Mouse (Mus musculus): Measurements from ENCODE around the gene Neb. TPM values are rescaled to one million over a fixed set of nuclear protein-coding genes. Genes with fewer than 3 reads are reported as not detected.

Neb gene
- polyA plus RNA-seq, 1 experiment from 2014 or later = 5.8 TPM

DNA sequence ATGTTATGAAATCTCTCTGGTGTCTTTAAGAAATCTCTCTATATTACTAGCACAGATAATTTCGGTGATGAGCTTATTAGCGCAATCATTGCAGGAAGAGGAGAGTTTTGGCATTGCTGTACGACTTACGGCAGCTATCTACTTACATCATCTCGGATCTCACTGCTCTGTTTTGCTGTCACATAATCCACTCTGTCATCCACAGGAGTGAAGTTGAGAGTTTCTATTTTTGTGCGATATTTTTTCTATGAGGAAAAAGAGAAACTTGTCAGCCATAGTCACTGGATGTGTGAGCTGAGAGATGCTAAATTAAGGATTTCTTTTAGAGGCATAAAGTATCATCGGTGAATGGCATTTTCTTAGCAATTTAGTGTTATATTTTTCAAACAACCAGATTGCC lies 167.6 kb downstream of the Neb start:
- Histone ChIP-seq H3K4me3 (ENCODE audit: low read length) (no peak overlapping the region), H3K9ac (ENCODE audit: low read length) (no peak overlapping the region), H3K4me2 (ENCODE audit: low read depth, low read length) (no peak overlapping the region), H3K27me3 (ENCODE audit: control insufficient read depth, insufficient read depth, low read depth, low read length) (no peaks in the 10 kb centered on the region), H3K27ac (ENCODE audit: low read length) (no peak overlapping the region), H3K4me1 (replicated peaks; ENCODE audit: control insufficient read depth, insufficient read depth, low read length) (0 out of 2 replicates have a peak, but pooled peaks cover 2% of the 10 kb centered on the region), H3K9me3 (ENCODE audit: control insufficient read depth, low read length) (no peaks in the 10 kb centered on the region), H3K36me3 (ENCODE audit: control insufficient read depth, insufficient read depth, low read length) (no peaks in the 10 kb centered on the region)
- 68% methylated on average over 7 of the region's 7 CpGs for WGBS
- no peak for ATAC-seq (ENCODE audit: low read depth)

DNA sequence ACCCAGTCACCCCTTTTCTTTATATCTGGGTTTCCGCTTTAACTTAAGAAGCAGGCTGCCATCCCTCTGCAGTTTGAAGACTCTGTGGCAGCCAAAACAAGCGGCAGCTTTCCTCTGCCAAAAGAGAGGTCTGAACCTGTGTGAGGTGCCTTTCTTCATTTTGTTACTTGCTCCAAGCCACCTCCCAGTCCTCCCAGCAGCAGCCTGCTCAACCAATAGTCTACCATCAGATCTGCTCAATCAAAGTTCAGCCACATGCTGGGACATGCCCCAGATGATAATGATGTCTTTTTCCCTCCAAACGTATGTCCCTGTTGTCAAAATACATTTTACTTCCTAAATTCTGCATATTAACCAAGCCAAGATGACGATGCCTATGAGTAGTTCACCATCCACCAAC lies 173.3 kb downstream of the Neb start:
- H3K9ac ChIP-seq (ENCODE audit: low read length) = no peak overlapping the region
- no peak overlapping the region for H3K4me2 ChIP-seq (ENCODE audit: low read depth, low read length)
- no peaks in the 10 kb centered on the region for H3K4me1 ChIP-seq (replicated peaks; ENCODE audit: control insufficient read depth, insufficient read depth, low read length)
- H3K27ac ChIP-seq (ENCODE audit: low read length) = no peak overlapping the region
- ATAC-seq (ENCODE audit: low read depth) = no peak
- H3K27me3 ChIP-seq (ENCODE audit: control insufficient read depth, insufficient read depth, low read depth, low read length) = no peaks in the 10 kb centered on the region
- H3K4me3 ChIP-seq (ENCODE audit: low read length) = no peak overlapping the region
- H3K36me3 ChIP-seq (ENCODE audit: control insufficient read depth, insufficient read depth, low read length) = no peaks in the 10 kb centered on the region
- 78% methylated on average over 4 of the region's 4 CpGs for WGBS
- H3K9me3 ChIP-seq (ENCODE audit: control insufficient read depth, low read length) = no peaks in the 10 kb centered on the region

DNA sequence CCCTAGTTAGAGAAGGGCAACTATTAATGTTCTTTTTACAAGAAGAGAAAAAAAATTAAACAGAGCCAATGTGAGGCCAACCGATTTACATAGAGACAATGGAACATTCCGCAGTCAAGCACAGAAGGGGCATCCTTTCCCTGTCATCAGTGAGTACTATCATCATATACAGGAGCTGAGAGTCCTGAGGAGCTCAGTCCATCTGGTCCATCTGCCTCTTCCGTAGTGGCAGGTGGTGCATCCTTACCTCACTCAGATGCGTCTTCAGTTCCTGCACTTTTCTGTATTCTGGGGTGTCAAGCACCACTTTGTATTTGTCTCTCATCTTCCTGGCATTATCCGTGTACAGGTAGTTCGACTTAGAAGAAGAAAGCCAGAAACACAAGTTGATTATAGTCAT lies 184.6 kb downstream of the Neb start:
- H3K4me3 ChIP-seq (ENCODE audit: low read length) = no peak overlapping the region
- no peak overlapping the region for H3K4me2 ChIP-seq (ENCODE audit: low read depth, low read length)
- H3K27me3 ChIP-seq (ENCODE audit: control insufficient read depth, insufficient read depth, low read depth, low read length) = no peaks in the 10 kb centered on the region
- WGBS = 89% methylated on average over 6 of the region's 6 CpGs
- no peaks in the 10 kb centered on the region for H3K9me3 ChIP-seq (ENCODE audit: control insufficient read depth, low read length)
- no peak overlapping the region for H3K9ac ChIP-seq (ENCODE audit: low read length)
- no peaks in the 10 kb centered on the region for H3K36me3 ChIP-seq (ENCODE audit: control insufficient read depth, insufficient read depth, low read length)
- no peaks in the 10 kb centered on the region for H3K4me1 ChIP-seq (replicated peaks; ENCODE audit: control insufficient read depth, insufficient read depth, low read length)
- ATAC-seq (ENCODE audit: low read depth) = no peak
- no peak overlapping the region for H3K27ac ChIP-seq (ENCODE audit: low read length)

DNA sequence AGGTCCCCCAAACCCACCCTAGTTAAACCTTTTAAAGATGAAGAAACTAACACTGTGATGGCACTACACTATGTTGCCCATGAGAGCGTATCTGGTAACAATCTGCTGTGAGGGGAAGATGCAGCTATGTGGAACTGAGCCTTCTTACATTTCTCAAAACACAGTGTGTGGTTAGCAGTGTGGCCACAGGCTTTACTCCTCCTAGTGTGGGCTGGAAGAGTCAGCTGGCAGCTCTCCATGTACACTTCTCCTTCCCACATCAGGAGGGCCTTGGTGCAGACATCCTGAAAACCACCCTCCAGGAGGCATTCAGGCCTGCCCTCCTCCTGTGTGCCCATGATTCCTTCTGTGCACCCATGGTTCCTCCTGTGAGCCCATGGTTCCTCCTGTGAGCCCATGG lies 198.6 kb downstream of the Neb start:
- H3K4me2 ChIP-seq (ENCODE audit: low read depth, low read length) = no peak overlapping the region
- H3K4me1 ChIP-seq (replicated peaks; ENCODE audit: control insufficient read depth, insufficient read depth, low read length) = peaks cover 5% of the 10 kb centered on the region; the same call in 1 of the 2 replicates
- WGBS = 89% methylated on average over 1 of the region's 1 CpGs
- H3K9me3 ChIP-seq (ENCODE audit: control insufficient read depth, low read length) = no peaks in the 10 kb centered on the region
- no peaks in the 10 kb centered on the region for H3K27me3 ChIP-seq (ENCODE audit: control insufficient read depth, insufficient read depth, low read depth, low read length)
- no peak overlapping the region for H3K27ac ChIP-seq (ENCODE audit: low read length)
- ATAC-seq (ENCODE audit: low read depth) = no peak
- no peak overlapping the region for H3K9ac ChIP-seq (ENCODE audit: low read length)
- H3K4me3 ChIP-seq (ENCODE audit: low read length) = no peak overlapping the region
- no peaks in the 10 kb centered on the region for H3K36me3 ChIP-seq (ENCODE audit: control insufficient read depth, insufficient read depth, low read length)

DNA sequence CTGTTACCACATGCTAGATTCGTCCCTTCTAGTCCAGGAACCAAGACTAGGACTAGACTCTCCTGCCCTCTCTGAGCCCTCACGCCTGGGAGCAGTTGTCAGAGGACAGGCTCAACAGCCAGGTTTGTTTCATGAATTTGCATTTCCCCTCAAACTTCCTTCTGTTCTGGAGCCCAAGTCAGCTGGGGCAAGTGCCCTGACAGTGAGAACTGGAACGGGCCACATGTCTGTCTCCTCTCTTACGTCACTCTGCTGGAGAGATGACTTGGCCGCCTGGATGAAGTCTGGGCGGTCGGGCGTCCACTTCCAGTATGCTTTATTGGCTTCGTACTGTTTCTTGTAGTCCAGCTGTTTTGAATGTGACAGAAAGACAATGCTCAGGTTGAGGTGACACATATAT lies 200.5 kb downstream of the Neb start:
- peak; percentile 76 for ATAC-seq (ENCODE audit: low read depth)
- 66% methylated on average over 9 of the region's 9 CpGs for WGBS

DNA sequence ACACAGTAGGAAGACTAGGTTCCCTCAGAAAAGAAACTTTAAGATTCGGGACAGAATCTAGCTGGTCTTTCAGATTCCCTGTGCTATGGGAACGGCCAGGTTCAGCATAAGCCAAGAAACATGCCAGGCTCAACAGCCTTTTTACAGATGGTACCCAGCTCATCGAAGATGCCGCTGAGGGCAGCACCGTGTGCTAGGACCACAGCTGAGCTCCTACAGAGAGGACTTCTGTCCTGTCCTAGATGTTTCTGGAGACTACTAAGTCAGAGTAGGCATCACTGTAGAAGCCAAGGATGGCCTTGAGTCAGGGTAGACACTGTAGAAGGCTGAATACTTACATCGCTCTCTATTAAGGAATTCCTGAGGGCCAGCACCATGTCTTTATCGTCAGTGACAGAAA lies 201.1 kb downstream of the Neb start:
- ATAC-seq (ENCODE audit: low read depth) = peak; percentile 34; the same call in 1 of the 2 replicates

More for the DNA sequence above, 200.5 kb downstream of the Neb start:
- H3K4me2 ChIP-seq (ENCODE audit: low read depth, low read length) = no peak overlapping the region
- H3K36me3 ChIP-seq (ENCODE audit: control insufficient read depth, insufficient read depth, low read length) = no peaks in the 10 kb centered on the region
- H3K4me3 ChIP-seq (ENCODE audit: low read length) = no peak overlapping the region
- peaks cover 5% of the 10 kb centered on the region; the same call in 1 of the 2 replicates for H3K4me1 ChIP-seq (replicated peaks; ENCODE audit: control insufficient read depth, insufficient read depth, low read length)
- no peaks in the 10 kb centered on the region for H3K27me3 ChIP-seq (ENCODE audit: control insufficient read depth, insufficient read depth, low read depth, low read length)
- H3K27ac ChIP-seq (ENCODE audit: low read length) = no peak overlapping the region
- H3K9me3 ChIP-seq (ENCODE audit: control insufficient read depth, low read length) = no peaks in the 10 kb centered on the region
- no peak overlapping the region for H3K9ac ChIP-seq (ENCODE audit: low read length)

DNA sequence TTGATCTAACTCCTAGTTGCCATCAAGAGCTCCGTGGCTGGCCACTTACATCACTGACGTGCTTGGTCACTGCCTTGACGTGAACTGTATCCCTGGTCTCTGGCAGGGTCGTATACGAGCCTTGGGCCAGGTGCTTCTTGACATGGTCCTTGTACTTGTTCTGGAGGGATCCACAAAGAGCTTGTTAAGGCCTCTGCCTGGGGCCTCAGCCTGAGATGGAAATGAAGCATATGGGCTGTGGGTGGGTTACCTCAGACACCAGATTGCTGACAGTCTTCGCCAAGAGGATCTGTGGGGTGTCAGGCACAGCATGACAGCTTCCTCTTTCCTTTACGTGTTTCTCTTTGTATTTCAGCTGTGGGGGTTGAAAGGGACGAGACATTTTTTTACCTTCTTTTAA lies 201.7 kb downstream of the Neb start:
- H3K9me3 ChIP-seq (ENCODE audit: control insufficient read depth, low read length) = no peaks in the 10 kb centered on the region
- H3K27ac ChIP-seq (ENCODE audit: low read length) = no peak overlapping the region
- H3K27me3 ChIP-seq (ENCODE audit: control insufficient read depth, insufficient read depth, low read depth, low read length) = no peaks in the 10 kb centered on the region
- H3K9ac ChIP-seq (ENCODE audit: low read length) = no peak overlapping the region
- ATAC-seq (ENCODE audit: low read depth) = peak; percentile 32; the same call in 1 of the 2 replicates
- no peak overlapping the region for H3K4me3 ChIP-seq (ENCODE audit: low read length)
- no peak overlapping the region for H3K4me2 ChIP-seq (ENCODE audit: low read depth, low read length)
- 45% methylated on average over 8 of the region's 8 CpGs for WGBS
- peaks cover 5% of the 10 kb centered on the region; the same call in 1 of the 2 replicates for H3K4me1 ChIP-seq (replicated peaks; ENCODE audit: control insufficient read depth, insufficient read depth, low read length)
- no peaks in the 10 kb centered on the region for H3K36me3 ChIP-seq (ENCODE audit: control insufficient read depth, insufficient read depth, low read length)

More for the DNA sequence above, 201.1 kb downstream of the Neb start:
- no peak overlapping the region for H3K9ac ChIP-seq (ENCODE audit: low read length)
- no peaks in the 10 kb centered on the region for H3K27me3 ChIP-seq (ENCODE audit: control insufficient read depth, insufficient read depth, low read depth, low read length)
- H3K4me2 ChIP-seq (ENCODE audit: low read depth, low read length) = no peak overlapping the region
- H3K36me3 ChIP-seq (ENCODE audit: control insufficient read depth, insufficient read depth, low read length) = no peaks in the 10 kb centered on the region
- H3K9me3 ChIP-seq (ENCODE audit: control insufficient read depth, low read length) = no peaks in the 10 kb centered on the region
- H3K4me3 ChIP-seq (ENCODE audit: low read length) = no peak overlapping the region
- H3K4me1 ChIP-seq (replicated peaks; ENCODE audit: control insufficient read depth, insufficient read depth, low read length) = peaks cover 5% of the 10 kb centered on the region; the same call in 1 of the 2 replicates
- no peak overlapping the region for H3K27ac ChIP-seq (ENCODE audit: low read length)
- 88% methylated on average over 7 of the region's 7 CpGs for WGBS

DNA sequence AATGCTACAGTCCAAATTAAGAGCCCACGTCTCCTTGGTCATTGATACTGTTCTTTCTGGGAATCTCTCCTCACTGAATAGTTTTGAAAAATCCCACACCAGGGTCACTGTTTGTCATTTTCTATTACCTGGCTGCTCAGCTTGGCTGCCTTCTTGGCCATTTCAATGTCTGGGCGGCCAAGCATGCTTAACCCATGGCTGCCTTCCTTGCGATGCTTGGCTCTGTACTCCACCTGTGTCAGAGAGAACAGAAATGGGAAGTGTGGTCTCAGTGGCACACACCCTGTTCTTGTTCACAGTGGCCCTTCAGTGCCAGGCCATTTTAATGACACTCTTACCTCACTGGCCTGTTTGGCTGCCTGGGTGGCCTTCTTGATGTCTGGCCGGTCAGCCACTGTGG lies 203.3 kb downstream of the Neb start:
- 90% methylated on average over 4 of the region's 4 CpGs for WGBS
- Histone ChIP-seq H3K4me3 (ENCODE audit: low read length) (no peak overlapping the region), H3K4me1 (replicated peaks; ENCODE audit: control insufficient read depth, insufficient read depth, low read length) (peaks cover 5% of the 10 kb centered on the region; the same call in 1 of the 2 replicates), H3K9ac (ENCODE audit: low read length) (no peak overlapping the region), H3K4me2 (ENCODE audit: low read depth, low read length) (no peak overlapping the region), H3K27me3 (ENCODE audit: control insufficient read depth, insufficient read depth, low read depth, low read length) (no peaks in the 10 kb centered on the region), H3K27ac (ENCODE audit: low read length) (no peak overlapping the region), H3K9me3 (ENCODE audit: control insufficient read depth, low read length) (no peaks in the 10 kb centered on the region), H3K36me3 (ENCODE audit: control insufficient read depth, insufficient read depth, low read length) (no peaks in the 10 kb centered on the region)
- ATAC-seq (ENCODE audit: low read depth) = no peak

DNA sequence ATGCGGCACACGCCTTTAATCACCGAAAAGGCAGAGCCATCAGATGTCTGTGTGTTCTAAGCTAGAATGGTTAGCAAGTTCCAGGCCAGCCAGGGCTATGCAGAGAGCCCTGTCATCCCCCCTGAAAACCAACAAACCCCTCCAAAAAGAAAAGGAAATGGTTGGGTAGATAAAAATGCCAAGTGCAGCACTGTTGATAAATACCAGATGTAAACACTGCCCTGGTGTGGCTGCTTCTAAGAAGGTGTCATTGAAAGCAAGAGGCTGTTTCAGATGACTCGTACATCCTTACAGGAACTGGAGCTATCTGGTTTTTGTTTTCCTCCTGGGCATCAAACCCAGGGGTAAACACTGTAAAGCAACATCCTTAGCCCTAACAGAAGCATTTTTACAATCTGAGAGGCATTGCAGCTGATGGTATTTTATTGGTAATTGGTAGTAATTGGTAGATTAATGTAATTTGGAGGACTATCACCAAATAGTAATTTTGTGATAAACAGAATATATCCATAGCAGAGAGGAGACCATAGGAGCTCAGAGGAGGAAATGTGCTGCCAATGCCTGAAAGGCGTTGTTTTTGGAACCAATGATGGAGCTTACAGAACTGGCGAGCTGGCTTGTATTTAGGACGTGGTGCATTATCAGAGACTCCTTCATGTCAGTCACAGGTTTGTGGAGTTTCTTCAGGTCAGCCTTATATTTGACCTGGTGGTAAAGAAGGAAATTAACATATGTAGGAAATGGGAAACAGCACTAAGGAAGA lies 208.8 kb downstream of the Neb start:
- ATAC-seq (ENCODE audit: low read depth) = peak; percentile 89
- H3K27me3 ChIP-seq (ENCODE audit: control insufficient read depth, insufficient read depth, low read depth, low read length) = no peaks in the 10 kb centered on the region
- H3K9ac ChIP-seq (ENCODE audit: low read length) = no peak overlapping the region
- no peak overlapping the region for H3K4me3 ChIP-seq (ENCODE audit: low read length)
- H3K4me1 ChIP-seq (replicated peaks; ENCODE audit: control insufficient read depth, insufficient read depth, low read length) = no peaks in the 10 kb centered on the region; the same call in 1 of the 2 replicates
- no peaks in the 10 kb centered on the region for H3K9me3 ChIP-seq (ENCODE audit: control insufficient read depth, low read length)
- no peaks in the 10 kb centered on the region for H3K36me3 ChIP-seq (ENCODE audit: control insufficient read depth, insufficient read depth, low read length)
- H3K27ac ChIP-seq (ENCODE audit: low read length) = peak overlapping the region; percentile 65
- 41% methylated on average over 7 of the region's 7 CpGs for WGBS
- no peak overlapping the region for H3K4me2 ChIP-seq (ENCODE audit: low read depth, low read length)

Data from lung, embryonic 16.5 days (tissue).